Mouse (Mus musculus) adrenal gland, adult 8-10 months (tissue): ENCODE measurements around the gene 4930404N11Rik. TPM values are rescaled to one million over a fixed set of nuclear protein-coding genes. Genes with fewer than 3 reads are reported as not detected.

ENCODE experiments used
- DNase-seq: peaks from one replicate; pipeline ENCODE4 v3.0.0; 2022
- total RNA-seq, 4 experiments: library from RNA; stranded (reverse); gene quantifications; 2 replicates each; pipeline ENCODE4 v1.2.4; 2022

Gene 4930404N11Rik
- total RNA-seq, 4 experiments from 2014 or later, result 1.6 to 5.3 (median 2.4) TPM

DNA sequence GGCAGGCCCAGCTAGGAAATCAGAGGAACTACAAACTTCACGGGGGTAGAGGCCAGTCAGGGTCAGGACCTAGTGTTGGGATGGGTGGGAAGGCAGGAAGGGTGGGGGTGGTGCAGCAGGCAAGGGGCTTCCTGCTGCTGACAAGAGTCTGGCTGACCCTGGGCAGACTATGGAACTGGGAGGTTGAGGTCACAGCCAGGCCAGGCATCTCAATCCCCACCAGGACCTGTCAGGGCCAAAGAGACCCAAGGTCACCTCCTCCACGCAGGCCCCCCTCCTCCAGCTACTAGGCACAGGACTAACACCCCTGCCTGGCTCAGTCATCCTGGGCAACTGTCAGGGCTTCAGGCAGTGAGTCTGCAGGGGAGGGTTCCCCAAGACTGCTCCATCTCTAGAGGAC is 37.7 kb downstream of the 4930404N11Rik start:
- no peak for DNase-seq

DNA sequence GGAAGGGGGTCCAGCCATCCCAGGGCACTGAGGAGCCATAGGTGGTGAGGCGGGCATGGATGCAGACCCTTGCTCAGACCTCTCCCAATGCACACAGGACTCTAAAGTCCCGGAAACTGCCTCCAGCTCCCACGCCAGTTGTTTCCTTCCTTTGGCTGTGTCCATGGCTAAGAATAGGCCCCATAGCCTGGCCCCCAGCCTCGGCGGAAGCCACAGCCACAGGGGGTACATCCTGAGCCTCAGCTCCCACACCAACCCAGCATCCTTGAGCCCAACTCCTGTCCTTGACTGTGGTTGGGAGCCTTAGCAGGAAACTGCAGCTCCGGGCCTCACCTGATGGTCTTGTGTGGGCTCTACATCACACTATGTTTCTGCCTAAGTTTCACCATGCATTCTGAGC is 38.8 kb downstream of the 4930404N11Rik start:
- DNase-seq, result no peak

DNA sequence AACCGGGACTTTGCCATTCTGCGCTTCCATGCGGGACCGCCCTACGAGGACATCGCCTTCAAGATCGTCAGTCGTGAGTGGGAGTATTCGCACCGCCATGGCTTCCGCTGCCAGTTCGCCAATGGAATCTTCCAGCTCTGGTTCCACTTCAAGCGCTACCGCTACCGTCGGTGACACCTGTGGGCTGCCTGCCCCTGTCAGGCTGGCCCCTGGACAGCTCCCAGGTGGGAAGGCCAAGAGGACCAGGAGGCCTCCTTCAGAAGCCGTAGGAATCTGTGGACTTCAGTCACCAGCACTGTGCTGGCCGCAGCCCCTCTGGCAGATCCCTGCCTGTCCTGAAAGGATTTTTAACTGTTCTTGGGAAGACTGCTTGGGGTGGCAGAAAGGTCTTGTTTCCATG is 39.8 kb downstream of the 4930404N11Rik start:
- no peak for DNase-seq

DNA sequence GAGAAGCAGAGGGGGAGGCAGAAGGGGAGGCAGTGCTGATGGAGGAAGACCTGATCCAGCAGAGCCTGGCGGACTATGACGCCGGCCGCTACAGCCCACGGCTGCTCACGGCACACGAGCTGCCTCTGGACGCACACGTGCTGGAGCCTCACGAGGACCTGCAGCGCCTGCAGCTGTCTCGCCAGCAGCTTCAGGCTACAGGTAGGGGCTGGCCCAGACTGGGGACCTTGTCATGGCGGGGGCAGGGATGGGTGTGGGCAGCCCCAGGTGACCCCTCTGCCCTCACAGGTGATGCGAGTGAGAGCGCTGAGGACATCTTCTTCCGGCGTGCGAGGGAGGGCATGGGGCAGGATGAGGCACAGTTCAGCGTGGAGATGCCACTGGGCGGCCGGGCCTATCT is 40.4 kb downstream of the 4930404N11Rik start:
- DNase-seq, result no peak

DNA sequence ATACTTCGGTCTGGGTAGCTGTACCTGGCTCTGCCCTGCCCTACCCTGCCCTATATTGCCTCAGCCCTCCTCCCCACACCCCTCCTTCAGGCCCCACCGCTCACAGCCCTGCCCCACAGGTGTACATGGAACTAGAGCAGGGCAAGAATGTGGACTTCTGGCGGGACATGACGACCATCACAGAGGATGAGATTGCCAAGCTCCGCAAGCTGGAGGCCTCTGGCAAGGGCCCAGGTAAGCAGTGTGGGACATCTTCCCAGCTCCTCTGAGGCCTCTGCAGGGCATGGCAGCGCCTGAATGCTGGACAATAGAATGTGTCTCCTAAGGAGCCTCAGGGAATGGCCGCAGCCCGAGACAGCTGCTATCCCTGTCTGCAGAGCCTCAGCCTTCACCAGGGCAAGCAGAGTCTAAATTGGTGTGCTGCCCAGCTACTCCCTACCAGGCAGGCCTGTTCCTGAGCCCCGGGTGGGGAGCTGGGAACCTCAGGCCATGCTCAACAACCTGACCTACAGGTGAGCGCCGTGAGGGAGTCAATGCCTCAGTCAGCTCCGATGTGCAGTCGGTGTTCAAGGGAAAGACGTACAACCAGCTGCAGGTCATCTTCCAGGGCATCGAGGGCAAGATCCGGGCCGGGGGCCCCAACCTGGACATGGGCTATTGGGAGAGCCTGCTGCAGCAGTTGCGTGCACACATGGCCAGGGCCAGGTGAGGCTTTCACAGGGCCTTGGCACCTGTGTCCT is 41.7 kb downstream of the 4930404N11Rik start:
- no peak for DNase-seq

DNA sequence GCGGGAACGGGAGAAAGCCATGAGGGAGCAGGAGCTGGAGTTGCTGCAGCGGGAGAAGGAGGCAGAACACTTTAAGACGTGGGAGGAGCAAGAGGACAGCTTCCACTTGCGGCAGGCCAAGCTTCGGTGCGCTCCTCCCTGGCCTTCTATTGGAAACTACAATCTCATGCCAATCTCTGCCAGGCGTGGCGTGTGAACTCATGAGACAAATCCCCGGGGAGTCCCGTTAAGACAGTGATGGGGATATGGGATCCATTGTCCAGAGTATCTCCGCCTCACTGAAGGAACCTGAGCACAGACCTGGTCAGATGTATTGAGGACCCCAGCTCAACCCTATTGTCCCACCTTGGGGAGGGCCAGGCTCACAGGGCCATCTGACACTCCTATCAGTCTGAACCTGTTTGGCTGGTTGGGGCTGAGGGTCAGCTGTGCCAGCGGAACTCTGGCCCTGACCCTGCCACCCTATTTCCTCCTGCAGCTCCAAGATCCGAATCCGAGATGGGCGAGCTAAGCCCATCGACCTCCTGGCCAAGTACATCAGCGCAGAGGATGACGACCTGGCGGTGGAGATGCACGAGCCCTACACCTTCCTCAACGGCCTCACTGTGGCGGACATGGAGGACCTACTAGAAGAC is 42.4 kb downstream of the 4930404N11Rik start:
- DNase-seq, result no peak

DNA sequence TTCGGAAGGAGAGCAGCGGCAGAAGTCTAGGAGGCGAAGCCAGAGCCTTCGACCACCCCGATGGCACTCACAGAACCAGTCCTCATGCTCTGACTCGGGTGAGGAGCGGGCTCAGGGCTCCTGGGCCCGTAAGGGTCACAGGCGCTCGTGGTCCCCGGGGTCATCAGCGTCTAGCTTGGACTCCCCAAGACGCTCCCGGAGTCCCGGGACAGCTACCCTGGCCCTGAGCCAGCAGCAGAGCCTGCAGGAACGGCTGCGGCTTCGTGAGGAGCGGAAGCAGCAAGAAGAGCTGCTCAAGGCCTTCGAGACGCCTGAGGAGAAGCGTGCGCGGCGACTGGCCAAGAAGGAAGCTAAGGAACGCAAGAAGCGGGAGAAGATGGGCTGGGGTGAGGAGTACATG is 43.2 kb downstream of the 4930404N11Rik start:
- no peak for DNase-seq

DNA sequence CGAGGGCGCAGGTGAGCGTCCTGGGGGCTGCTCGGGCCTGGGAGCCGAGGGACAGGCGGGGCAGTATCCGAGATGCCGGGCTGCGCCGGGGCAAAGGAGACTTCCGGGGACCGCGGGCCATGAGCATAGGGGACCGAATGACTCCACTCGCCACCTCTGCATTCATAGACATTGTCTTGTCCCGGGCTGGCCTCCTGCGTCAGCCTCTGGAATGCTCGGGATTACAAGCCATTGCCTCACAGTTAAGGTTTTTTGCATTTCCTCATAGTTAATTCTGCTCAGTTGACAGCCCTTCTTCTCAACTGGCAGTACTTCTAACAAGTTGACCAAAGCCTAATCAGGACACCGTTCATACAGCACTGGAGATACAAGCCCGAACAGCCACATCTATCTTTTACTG is 44.2 kb downstream of the 4930404N11Rik start:
- DNase-seq, result no peak

DNA sequence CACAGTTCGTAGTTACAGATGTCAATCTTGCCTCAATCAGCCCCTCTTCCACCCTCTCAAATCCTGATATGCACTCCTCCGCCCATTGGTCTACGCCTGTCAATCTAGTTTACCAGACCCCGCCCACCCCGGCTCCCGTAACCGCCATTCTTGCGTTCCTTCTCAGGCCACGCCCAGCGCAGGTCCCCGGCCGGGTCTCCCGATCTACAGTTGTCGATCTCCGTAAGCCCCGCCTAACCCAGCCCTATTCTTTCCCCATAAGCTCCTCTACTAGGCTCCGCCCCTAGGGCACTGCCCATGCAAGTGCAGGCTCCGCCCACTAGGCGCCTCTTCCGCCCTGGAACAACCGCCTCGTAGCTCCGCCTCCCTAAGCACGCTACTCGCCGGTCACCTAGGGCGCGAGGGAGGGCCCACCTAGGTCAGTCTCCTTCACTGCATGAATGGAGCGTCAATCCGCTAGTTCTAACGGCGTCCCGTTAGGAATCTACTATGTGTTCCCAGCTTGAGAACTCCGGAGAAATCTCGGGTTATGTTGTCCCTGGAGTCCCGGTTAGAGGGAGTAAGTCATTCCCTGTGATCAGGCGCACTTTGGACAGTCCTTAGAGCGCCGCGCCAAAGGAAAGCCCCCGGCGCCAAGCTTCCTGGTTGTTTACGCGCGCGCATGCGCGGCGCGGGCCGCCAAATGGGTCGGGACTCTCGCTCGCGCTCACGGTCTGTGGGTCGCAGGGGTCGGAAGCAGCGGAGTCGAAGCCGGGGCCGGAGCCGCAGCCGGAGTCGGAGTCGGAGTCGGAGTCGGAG is 44.9 kb downstream of the 4930404N11Rik start, which contains the start of gene Cactin:
TSS of gene Cactin (plus strand) at position 554 of the 798 bp plus-strand sequence.
- DNase-seq, result peak; percentile 100

DNA sequence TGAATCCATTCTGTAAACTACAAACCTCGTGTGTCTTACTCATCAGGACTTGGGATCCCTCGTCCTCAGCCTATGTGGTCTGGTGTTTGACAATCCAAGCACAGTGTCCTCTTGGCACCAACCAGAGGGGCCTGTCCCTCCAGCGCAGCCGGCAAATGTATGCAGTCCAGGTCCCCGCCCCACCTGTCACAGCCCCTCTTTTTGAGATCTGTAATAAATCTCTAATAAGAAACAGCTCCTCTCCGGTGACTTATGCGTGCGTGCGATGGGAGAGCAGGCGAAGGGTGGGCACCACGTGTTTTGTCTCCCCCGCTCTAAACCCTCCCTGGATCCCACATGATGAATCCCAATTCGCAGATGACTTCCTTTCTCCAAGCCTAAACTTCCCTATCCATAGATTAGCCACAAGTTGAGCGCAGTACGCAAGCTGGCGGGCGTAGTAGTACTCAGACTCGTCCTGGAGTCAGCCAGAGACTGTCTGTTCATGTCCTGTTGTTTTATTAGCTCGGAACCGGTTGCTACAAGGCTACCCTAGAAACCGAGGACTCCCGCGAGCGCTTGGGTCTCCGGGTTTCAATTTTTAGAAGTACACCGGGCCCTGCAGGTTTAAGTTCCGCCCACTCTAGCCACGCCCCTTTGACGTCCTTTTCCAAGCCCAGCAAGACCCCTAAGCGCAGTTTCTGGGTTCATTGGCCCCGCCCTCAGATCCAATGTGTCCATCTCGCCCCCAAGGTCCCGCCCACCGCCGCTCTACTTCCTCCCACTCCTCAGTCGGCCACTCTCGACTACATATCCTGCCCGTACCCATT is 45.7 kb downstream of the 4930404N11Rik start:
- DNase-seq, result peak; percentile 52

DNA sequence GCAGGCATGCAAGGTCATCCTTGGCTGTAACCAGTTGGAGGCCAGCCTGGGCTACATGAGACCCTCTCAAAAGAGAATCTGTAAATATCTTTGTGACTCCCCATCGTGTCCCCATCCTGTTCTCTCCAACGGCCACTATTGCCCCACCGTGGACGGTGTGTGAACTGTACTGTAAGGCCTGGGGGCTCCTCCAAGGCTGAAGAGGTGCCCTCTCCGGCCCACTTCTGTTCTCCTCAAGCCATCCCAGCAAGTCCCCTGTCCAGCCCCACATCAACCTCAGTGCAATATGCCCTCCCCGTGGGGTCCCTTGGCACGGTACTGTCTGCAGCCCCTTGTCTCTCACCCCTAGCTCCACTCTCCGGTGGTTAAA is 46.3 kb downstream of the 4930404N11Rik start:
- DNase-seq, result peak; percentile 50

DNA sequence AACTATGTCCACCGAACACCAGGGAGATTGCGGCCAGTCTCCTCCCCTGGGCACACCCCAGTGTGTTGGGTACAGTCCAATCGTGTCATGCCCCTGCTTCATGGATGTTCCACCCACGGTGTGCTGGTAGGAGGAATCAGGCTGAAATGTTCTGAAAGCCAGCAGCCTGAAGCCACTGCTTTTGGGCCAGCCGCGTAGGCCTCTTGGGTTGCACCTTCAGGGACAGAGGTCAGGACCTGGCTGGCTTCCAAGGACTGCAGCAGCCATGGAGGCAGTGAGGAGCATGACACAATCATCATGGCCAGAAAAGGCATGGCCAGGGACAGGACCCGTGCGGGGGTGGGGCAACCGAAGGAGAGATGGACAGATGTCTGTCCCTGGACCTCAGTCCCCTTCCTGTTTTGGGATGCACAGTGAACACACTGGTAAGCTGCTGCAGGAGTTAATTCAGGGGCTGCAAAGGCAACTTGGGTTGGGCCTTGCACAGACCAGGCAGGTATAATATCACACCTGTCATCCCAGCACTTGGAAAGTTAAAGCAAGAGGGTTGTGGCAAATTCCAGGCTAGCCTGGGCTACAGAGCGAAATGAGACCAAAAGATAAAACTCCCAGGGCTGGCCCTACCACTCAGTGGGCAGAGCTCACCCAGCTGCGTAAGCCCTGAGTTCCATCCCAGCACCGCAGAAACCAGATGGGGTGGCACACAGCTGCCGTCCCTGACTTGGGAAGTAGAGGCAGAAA is 46.9 kb downstream of the 4930404N11Rik start:
- DNase-seq, result peak; percentile 84

DNA sequence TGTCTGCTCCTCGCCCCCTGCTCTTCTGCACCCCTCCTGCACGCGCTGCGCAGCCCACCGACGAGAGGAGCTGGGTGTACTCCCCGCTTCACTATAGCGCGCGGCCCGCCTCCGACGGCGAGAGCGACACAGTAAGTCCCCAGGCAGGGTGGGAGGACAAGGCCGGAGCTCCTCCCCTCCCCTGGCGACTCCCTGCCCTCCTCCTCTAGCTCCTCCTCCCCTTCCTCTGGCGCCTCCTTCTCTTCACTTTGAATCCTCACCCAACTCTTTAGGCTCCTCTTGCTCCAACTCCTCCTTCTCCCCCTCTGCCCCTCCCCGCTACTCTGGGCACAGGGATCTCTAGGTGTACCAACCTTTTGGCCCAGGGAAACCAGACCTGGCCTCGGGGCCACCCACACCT is 48.3 kb downstream of the 4930404N11Rik start:
- peak; percentile 84 for DNase-seq

DNA sequence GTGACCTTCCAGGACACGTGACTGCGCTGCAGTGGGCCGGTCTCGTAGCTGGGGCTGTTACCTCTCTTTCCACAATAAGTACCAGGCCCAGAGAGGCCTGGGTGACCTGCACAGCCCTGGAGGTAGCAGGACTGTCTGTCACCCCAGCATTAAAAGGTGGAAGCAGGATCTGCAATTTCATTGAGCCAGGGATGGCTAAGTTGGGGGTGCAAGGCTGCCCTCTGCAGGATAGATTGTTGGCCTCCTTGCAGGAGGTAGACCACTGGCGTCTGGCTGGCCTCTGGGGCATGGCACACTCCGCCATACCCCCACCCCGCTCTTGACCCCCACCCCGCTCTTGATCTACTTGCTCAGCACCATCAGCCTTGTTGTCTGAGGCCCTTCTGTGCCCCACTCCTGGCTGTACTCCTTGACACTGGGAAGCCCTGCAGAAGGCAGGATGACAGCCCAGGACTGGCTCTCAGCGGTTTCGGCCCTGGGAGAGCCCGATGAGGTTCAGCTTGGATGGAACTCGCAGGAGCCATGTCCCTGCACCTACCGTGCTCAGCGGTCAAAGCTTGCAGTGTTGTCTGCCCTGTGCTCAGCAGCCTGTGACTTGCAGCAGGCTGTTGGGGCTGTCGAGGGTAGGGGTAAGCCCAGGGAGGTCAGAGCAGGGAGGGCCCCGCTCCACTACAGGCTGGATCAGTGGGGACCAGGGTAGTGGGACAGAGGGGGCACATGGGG is 49.1 kb downstream of the 4930404N11Rik start:
- no peak for DNase-seq

DNA sequence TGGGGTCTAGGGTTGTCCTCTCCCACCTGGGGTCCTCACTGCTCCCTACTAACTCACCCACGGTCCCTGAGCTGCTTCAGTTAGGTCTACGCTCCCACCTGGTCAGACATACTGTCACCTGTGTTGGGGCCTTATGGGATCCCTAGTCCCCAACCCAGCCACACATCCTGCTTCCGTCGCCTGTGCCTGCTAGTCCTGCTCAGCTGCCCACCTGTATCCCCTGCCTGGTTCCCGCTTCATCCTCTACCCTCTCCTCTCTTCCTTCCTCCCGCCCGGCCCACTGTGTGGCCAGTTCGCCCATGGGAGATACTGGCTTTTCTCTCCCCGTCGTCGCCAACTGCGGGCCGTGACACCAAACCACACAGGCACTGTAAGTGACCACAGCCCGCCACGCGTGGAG is 50.0 kb downstream of the 4930404N11Rik start:
- no peak for DNase-seq

DNA sequence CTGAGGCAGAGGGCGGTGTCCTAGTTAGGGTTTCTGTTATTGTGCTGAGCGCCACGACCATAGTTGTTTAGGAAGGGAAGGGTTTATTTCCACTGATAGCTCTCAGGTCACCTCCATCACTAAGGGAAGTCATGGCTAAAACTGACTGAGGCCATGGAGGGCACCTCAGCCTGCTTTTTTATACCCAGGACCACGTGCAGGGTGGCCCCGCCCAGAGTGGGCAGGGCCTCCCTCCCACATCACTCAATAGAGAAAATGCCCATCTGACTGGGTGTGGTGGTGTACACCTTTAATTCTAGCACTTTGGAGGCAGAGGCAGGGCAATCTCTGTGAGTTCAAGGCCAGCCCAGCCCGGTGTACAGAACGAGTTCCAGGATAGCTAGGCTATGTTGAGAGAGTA is 51.4 kb downstream of the 4930404N11Rik start:
- DNase-seq, result no peak

DNA sequence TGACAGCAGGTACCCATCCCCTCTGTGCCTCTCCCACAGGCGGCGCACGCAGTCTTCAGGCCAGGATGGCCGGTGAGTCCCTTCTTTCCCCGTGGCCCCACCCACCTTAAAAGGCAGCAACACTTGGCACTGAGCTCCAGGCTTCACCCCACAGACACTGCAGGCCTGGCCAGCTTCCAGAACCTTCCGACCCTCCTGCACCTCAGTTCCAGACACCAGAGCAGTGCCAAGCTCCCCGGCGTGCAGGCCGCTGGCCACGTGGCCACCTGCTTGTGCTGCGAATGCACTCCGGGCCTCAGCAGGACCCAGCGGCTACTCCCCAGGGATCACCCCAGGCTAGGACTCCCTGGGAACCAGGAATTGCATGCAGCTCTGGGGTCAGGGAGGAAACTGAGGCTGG is 52.0 kb downstream of the 4930404N11Rik start:
- DNase-seq, result no peak
